Mouse (Mus musculus) intestine, postnatal 0 days (tissue): Measurements from ENCODE around the gene Rpl6. TPM values are rescaled to one million over a fixed set of nuclear protein-coding genes. Genes with fewer than 3 reads are reported as not detected.

Experiments used
- ATAC-seq: fragments of 200-750 bp; cut with Nextera tagmentation; 2 replicates; pipeline ENCODE4 v1.8.0; 2017; ENCODE audit warnings: mild to moderate bottlenecking, moderate TSS enrichment, moderate library complexity
- H3K27ac ChIP-seq: fragments of 300-500 bp; sonication (generic); 2 replicates; pipeline ENCODE4 v1.5.1; 2014; ENCODE audit warnings: mild to moderate bottlenecking, low read depth, low read length, moderate library complexity
- H3K27me3 ChIP-seq: fragments of 300-500 bp; sonication (generic); replicated peaks from 2 replicates; pipeline ENCODE4 v1.6.1; 2014; ENCODE audit warnings: low read length, mixed read lengths; ENCODE audit not compliant: control insufficient read depth, insufficient read depth
- H3K36me3 ChIP-seq: fragments of 300-500 bp; sonication (generic); 2 replicates; pipeline ENCODE4 v1.6.1; 2014; ENCODE audit warnings: mild to moderate bottlenecking, moderate library complexity; ENCODE audit not compliant: control insufficient read depth, insufficient read depth
- H3K4me1 ChIP-seq: fragments of 300-500 bp; sonication (generic); replicated peaks from 2 replicates; pipeline ENCODE4 v1.6.1; 2014; ENCODE audit warnings: antibody characterized with exemption, low read length, mixed read lengths; ENCODE audit not compliant: control insufficient read depth, insufficient read depth
- H3K4me2 ChIP-seq: fragments of 300-500 bp; sonication (generic); replicated peaks from 2 replicates; pipeline ENCODE4 v1.6.1; 2014; ENCODE audit warnings: low read depth, mild to moderate bottlenecking, moderate library complexity
- H3K4me3 ChIP-seq: fragments of 300-500 bp; sonication (generic); 2 replicates; pipeline ENCODE4 v1.5.1; 2014; ENCODE audit warnings: low read depth, low read length
- H3K9ac ChIP-seq: fragments of 300-500 bp; sonication (generic); 2 replicates; pipeline ENCODE4 v1.6.1; 2014; ENCODE audit warnings: mild to moderate bottlenecking, low read depth, low read length
- H3K9me3 ChIP-seq: fragments of 300-500 bp; sonication (generic); 2 replicates; pipeline ENCODE4 v1.6.1; 2016; ENCODE audit warnings: mixed run types; ENCODE audit not compliant: control insufficient read depth
- CTCF ChIP-seq: sonication (generic); IDR thresholded peaks from 2 replicates; pipeline ENCODE4 v1.5.1; 2016; ENCODE audit warnings: low read depth, mild to moderate bottlenecking, control low read depth, antibody characterized with exemption, moderate library complexity
- WGBS: fragments of 180-500 bp; shearing (Covaris S2); extraction: QIAGEN DNeasy Blood & Tissue Kit; methylation state at CpG from one replicate; pipeline ENCODE4 v1.1.7; 2014; 5-methylcytosine and 5-hydroxymethylcytosine counted together
- polyA plus RNA-seq: library from polyadenylated mRNA; unstranded; fragments of >200 nt; fragmentation: Nextera tagmentation; extraction: Ambion mirVana; gene quantifications from 2 replicates; pipeline ENCODE4 v1.2.1, GENCODE M21; 2015

The Rpl6 gene
- polyA plus RNA-seq, 1 experiment from 2014 or later: 359 TPM

DNA sequence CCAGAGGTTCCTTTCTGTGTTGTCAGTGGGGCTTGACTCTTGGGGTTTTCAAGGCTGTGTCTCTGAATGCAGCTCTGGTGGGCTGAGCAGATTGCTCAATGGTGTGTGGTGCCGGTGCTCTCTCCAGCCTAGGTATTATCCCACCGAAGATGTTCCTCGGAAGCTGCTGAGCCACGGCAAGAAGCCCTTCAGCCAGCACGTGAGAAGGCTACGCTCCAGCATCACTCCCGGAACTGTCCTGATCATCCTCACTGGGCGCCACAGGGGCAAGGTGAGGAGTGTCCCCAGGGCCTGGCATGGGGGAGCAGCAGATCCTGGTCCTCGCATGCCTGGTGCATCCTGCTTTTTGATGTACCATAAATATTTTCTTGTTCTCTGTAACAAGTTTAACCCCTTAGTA lies 2.3 kb downstream of the Rpl6 start:
- 69% methylated on average over 9 of the region's 9 CpGs for WGBS
- Histone ChIP-seq H3K4me1 (no peaks in the 10 kb centered on the region), H3K36me3 (peaks cover 57% of the 10 kb centered on the region), H3K27ac (no peak overlapping the region), H3K9ac (no peak overlapping the region), H3K4me3 (0 out of 2 replicates have a peak overlapping the region, but pooled peaks have one; percentile 80), H3K4me2 (peak overlapping the region; percentile 75; the same call in 1 of the 2 replicates), H3K9me3 (no peaks in the 10 kb centered on the region), H3K27me3 (no peaks in the 10 kb centered on the region)
- ATAC-seq: no peak
- no peak for TF ChIP-seq CTCF

DNA sequence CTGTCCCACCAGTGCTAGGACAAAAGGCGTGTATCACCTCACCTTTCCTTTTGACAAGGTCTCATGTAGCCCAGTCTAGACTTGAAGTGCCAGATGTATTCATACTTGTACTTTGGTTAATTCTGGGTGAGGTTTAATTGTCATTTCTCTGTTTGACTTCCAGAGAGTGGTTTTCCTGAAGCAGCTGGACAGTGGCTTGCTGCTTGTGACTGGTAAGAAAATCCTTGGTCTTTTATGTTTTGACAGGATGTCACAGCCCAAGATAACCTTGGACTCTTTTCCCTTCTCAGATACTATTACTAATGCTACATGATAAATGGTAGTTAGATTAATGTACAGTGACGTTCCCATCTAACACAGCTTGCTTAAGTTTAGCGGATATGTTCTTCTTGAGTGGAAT lies 2.7 kb downstream of the Rpl6 start:
- no peaks in the 10 kb centered on the region for H3K27me3 ChIP-seq
- 69% methylated on average over 3 of the region's 3 CpGs for WGBS
- no peak overlapping the region for H3K27ac ChIP-seq
- no peaks in the 10 kb centered on the region for H3K9me3 ChIP-seq
- no peak overlapping the region for H3K4me3 ChIP-seq
- H3K36me3 ChIP-seq: peaks cover 62% of the 10 kb centered on the region
- no peak for TF ChIP-seq CTCF
- no peaks in the 10 kb centered on the region for H3K4me1 ChIP-seq
- H3K4me2 ChIP-seq: no peak overlapping the region
- no peak for ATAC-seq
- H3K9ac ChIP-seq: no peak overlapping the region

GRCm38 (mm10) chr5:121209755-121210600 lies 5.7 kb downstream of the Rpl6 start:
- no peak overlapping the region for H3K4me3 ChIP-seq
- no peaks in the 10 kb centered on the region for H3K9me3 ChIP-seq
- H3K27ac ChIP-seq: no peak overlapping the region
- H3K27me3 ChIP-seq: no peaks in the 10 kb centered on the region
- no peak for TF ChIP-seq CTCF
- H3K9ac ChIP-seq: no peak overlapping the region
- peaks cover 67% of the 10 kb centered on the region for H3K36me3 ChIP-seq
- H3K4me1 ChIP-seq: no peaks in the 10 kb centered on the region
- no peak overlapping the region for H3K4me2 ChIP-seq
- 80% methylated on average over 9 of the region's 9 CpGs for WGBS
- no peak for ATAC-seq

DNA sequence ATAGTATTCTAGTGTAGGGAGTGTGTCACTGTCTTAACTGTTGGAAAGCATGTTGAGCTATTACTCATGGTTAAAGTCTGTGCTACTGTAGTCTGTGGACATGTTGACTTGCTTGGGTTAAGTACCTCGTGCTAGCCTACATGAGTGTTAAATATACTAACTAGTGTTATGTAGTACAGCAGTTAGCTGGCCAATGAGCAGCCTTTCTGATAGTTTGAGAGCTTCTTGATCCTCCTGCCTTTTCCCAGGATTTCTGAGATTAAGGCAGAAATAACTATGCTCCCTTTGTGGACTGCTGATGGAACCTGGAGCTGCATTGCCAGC lies 6.3 kb downstream of the Rpl6 start:
- Histone ChIP-seq H3K4me1 (no peaks in the 10 kb centered on the region), H3K4me3 (no peak overlapping the region), H3K27me3 (no peaks in the 10 kb centered on the region), H3K9me3 (no peaks in the 10 kb centered on the region), H3K4me2 (no peak overlapping the region), H3K36me3 (peaks cover 66% of the 10 kb centered on the region), H3K9ac (no peak overlapping the region), H3K27ac (no peak overlapping the region)
- TF ChIP-seq CTCF: no peak
- ATAC-seq: no peak
- 80% methylated on average over 1 of the region's 1 CpGs for WGBS

DNA sequence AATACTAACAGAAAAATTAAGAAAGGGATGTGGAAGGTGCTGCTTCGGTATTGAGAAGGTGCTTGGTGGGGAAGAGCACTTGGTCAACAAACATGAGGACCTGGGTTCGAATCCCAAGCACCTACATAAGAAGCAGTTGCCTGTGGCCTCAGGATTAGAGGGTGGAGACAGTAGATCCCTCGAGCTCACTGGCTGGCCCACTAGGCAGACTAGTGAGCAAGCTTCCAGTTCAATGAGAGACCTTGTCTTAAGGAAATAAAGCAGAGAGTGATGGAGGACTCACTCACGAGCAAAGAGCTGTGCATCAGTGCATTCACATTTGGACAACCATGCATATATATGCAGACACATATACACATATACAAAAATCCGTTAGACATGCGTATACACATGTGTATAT lies 7.8 kb downstream of the Rpl6 start:
- H3K9me3 ChIP-seq: no peaks in the 10 kb centered on the region
- ATAC-seq: no peak
- H3K4me3 ChIP-seq: no peak overlapping the region
- TF ChIP-seq CTCF: no peak
- no peaks in the 10 kb centered on the region for H3K4me1 ChIP-seq
- no peak overlapping the region for H3K4me2 ChIP-seq
- 90% methylated on average over 6 of the region's 6 CpGs for WGBS
- H3K36me3 ChIP-seq: peaks cover 50% of the 10 kb centered on the region
- no peak overlapping the region for H3K9ac ChIP-seq
- H3K27ac ChIP-seq: no peak overlapping the region
- no peaks in the 10 kb centered on the region for H3K27me3 ChIP-seq

GRCm38 (mm10) chr5:121214707-121215106 lies 10.4 kb downstream of the Rpl6 start:
- Histone ChIP-seq H3K4me3 (no peak overlapping the region), H3K27ac (no peak overlapping the region; the same call in 1 of the 2 replicates), H3K36me3 (peaks cover 26% of the 10 kb centered on the region), H3K9me3 (no peaks in the 10 kb centered on the region), H3K4me1 (no peaks in the 10 kb centered on the region), H3K27me3 (no peaks in the 10 kb centered on the region), H3K4me2 (no peak overlapping the region), H3K9ac (no peak overlapping the region)
- 52% methylated on average over 7 of the region's 7 CpGs for WGBS
- ATAC-seq: no peak
- TF ChIP-seq CTCF: no peak
